Mouse (Mus musculus): ENCODE results near the gene Ei24. TPM values are rescaled to one million over a fixed set of nuclear protein-coding genes. Genes with fewer than 3 reads are reported as not detected.

Gene Ei24
- polyA plus RNA-seq (2012; fragmentation: generic; extraction: Trizol): 57.5 TPM

DNA sequence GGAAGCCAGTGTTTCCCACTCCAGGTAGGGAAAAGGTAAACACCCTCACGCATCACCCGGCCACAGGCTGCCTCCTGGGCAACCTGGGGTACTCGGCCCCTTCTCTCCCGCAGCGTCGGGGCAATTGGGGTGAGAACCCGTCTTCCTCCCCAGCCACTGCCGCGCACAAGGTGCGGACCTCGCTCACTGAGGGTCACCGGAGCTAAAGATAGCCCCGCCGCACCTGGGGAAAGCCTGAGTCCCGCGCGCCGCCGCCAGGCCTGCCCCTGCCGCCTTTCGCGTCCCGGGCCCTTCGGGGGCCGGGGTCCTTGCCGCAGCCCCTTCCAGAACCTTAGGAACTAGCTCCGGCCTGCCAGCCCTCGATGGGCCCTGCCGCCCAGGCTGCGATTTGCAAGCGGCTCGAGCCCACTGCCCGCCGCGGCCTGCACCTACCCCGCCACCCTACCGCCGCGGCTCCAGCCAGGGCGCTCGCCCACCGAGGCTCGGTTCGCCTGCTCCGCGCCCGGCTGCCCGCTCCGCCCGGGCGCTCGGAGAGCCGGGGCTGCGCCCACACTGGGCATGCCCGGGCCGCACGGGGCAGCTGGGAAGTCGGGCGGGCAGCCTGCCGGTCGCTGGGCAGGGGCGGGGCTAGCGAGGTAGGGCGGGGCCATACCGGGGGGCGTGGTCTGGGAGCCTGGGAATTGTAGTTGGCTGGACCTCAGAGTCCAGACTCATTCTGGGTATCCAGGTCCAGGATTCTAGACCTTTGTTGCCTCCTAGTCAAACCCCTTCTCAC is at the start of gene Ei24:
Gene Ei24, minus strand, starts transcription at position 613 of the 775 bp plus-strand sequence.
- H3K4me3 ChIP-seq: peak within 1 kb of the TSS; percentile 58
- TF ChIP-seq REST (IDR thresholded peaks at IDR 0.05; ENCODE audit: insufficient read depth, insufficient read length) (no peak), MYOG (IDR thresholded peaks at IDR 0.05; ENCODE audit: control insufficient read depth in 1 of 3, insufficient read depth in 1 of 3, insufficient read length in 2 of 3, low read depth in 2 of 3) (peak in 1 of 3 experiments; percentile 19), POLR2AphosphoS2 (IDR thresholded peaks at IDR 0.05; ENCODE audit: insufficient read length, low read depth) (peak; percentile 85), E2F4 (IDR thresholded peaks at IDR 0.05; ENCODE audit: insufficient read depth) (no peak), TCF3 (IDR thresholded peaks at IDR 0.05; ENCODE audit: insufficient read length, low read depth) (no peak), MYOD1 (IDR thresholded peaks at IDR 0.05; ENCODE audit: control insufficient read depth in 1 of 3, insufficient read length in 2 of 3, low read depth in 2 of 3) (no peak), POLR2A (IDR thresholded peaks at IDR 0.05; ENCODE audit: insufficient read length, low read depth) (peak; percentile 95), CEBPB (IDR thresholded peaks at IDR 0.05; ENCODE audit: insufficient read depth, poor library complexity, severe bottlenecking) (no peak), TCF12 (IDR thresholded peaks at IDR 0.05; ENCODE audit: insufficient read depth, poor library complexity, severe bottlenecking) (no peak), SRF (IDR thresholded peaks at IDR 0.05; ENCODE audit: control insufficient read depth, insufficient read length, low read depth) (no peak), USF1 (IDR thresholded peaks at IDR 0.05; ENCODE audit: low read depth) (no peak), MAX (IDR thresholded peaks at IDR 0.05; ENCODE audit: low read depth) (no peak)
- peak within 1 kb of the TSS; percentile 85 for H3ac ChIP-seq (ENCODE audit: control insufficient read depth, insufficient read length)
- no peaks in the 10 kb centered on the region for H3K27me3 ChIP-seq (ENCODE audit: control insufficient read depth, insufficient read depth, insufficient read length)
- peak within 1 kb of the TSS; percentile 93 for H3K4me2 ChIP-seq (ENCODE audit: low read depth)
- no peaks in the 10 kb centered on the region for H3K36me3 ChIP-seq (ENCODE audit: control insufficient read depth, insufficient read depth)
- peaks cover 33% of the 10 kb centered on the region for H3K79me2 ChIP-seq (ENCODE audit: control insufficient read depth, insufficient read depth)

DNA sequence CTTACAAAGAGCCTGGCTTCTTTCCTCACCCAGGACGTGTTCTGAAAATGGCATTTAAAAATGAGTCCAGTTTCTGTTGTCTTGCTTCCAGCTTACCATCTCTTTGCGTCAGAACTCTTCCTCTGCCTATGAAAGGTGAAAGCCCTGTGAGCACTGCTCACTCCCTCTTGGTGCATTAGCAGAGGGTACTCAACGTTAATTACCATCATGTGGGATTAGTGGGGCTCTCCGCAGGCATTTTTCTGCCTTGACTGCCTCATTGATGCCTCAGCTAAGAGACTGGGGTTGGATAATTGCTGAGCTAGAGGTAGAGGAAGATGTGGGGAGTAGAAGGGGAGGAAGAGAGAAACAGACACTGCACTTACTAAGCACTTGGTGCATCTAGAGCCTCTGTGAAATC is 49.2 kb upstream of the Ei24 start:
- Histone ChIP-seq H3K27me3 (ENCODE audit: control insufficient read depth, insufficient read depth, insufficient read length) (no peaks in the 10 kb centered on the region), H3ac (ENCODE audit: control insufficient read depth, insufficient read length) (no peak overlapping the region), H3K79me2 (ENCODE audit: control insufficient read depth, insufficient read depth) (no peaks in the 10 kb centered on the region), H3K36me3 (ENCODE audit: control insufficient read depth, insufficient read depth) (no peaks in the 10 kb centered on the region), H3K4me2 (ENCODE audit: low read depth) (no peak overlapping the region), H3K4me3 (no peak overlapping the region)
- TF ChIP-seq REST (IDR thresholded peaks at IDR 0.05; ENCODE audit: insufficient read depth, insufficient read length): no peak
- no peak for TF ChIP-seq POLR2A (IDR thresholded peaks at IDR 0.05; ENCODE audit: insufficient read length, low read depth)
- no peak for TF ChIP-seq TCF3 (IDR thresholded peaks at IDR 0.05; ENCODE audit: insufficient read length, low read depth)
- TF ChIP-seq TCF12 (IDR thresholded peaks at IDR 0.05; ENCODE audit: insufficient read depth, poor library complexity, severe bottlenecking): no peak
- no peak for TF ChIP-seq SRF (IDR thresholded peaks at IDR 0.05; ENCODE audit: control insufficient read depth, insufficient read length, low read depth)
- TF ChIP-seq E2F4 (IDR thresholded peaks at IDR 0.05; ENCODE audit: insufficient read depth): no peak
- no peak for TF ChIP-seq USF1 (IDR thresholded peaks at IDR 0.05; ENCODE audit: low read depth)
- no peak for TF ChIP-seq MYOG (IDR thresholded peaks at IDR 0.05; ENCODE audit: control insufficient read depth in 1 of 3, insufficient read depth in 1 of 3, insufficient read length in 2 of 3, low read depth in 2 of 3)
- TF ChIP-seq CEBPB (IDR thresholded peaks at IDR 0.05; ENCODE audit: insufficient read depth, poor library complexity, severe bottlenecking): no peak
- TF ChIP-seq MAX (IDR thresholded peaks at IDR 0.05; ENCODE audit: low read depth): no peak
- no peak for TF ChIP-seq POLR2AphosphoS2 (IDR thresholded peaks at IDR 0.05; ENCODE audit: insufficient read length, low read depth)
- TF ChIP-seq MYOD1 (IDR thresholded peaks at IDR 0.05; ENCODE audit: control insufficient read depth in 1 of 3, insufficient read length in 2 of 3, low read depth in 2 of 3): no peak

DNA sequence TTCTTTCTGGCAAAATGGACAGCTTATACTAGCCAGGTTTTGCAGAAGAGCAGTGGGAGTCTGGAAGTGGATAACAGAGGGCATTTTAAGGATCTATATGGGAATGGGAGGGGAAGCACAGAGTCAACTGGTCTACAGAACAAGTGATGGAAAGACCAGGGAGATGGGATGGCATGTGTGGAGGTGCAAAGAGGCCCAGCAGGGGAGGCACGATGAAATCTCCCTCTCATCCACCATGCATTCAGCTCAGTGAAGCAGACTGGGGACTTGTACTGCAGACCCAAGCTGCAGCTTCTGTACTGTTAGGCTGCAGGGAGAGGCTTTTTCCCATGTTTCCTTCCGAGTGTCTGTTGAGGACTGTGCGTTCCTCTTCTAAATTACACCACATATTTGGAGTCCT is 36.7 kb upstream of the Ei24 start:
- H3K36me3 ChIP-seq (ENCODE audit: control insufficient read depth, insufficient read depth): no peaks in the 10 kb centered on the region
- peaks cover 29% of the 10 kb centered on the region for H3K27me3 ChIP-seq (ENCODE audit: control insufficient read depth, insufficient read depth, insufficient read length)
- no peak overlapping the region for H3K4me2 ChIP-seq (ENCODE audit: low read depth)
- peak overlapping the region; percentile 6 for H3K4me3 ChIP-seq
- H3ac ChIP-seq (ENCODE audit: control insufficient read depth, insufficient read length): no peak overlapping the region
- TF ChIP-seq REST (IDR thresholded peaks at IDR 0.05; ENCODE audit: insufficient read depth, insufficient read length) (no peak), MYOD1 (IDR thresholded peaks at IDR 0.05; ENCODE audit: control insufficient read depth in 1 of 3, insufficient read length in 2 of 3, low read depth in 2 of 3) (no peak), POLR2AphosphoS2 (IDR thresholded peaks at IDR 0.05; ENCODE audit: insufficient read length, low read depth) (no peak), POLR2A (IDR thresholded peaks at IDR 0.05; ENCODE audit: insufficient read length, low read depth) (no peak), MYOG (IDR thresholded peaks at IDR 0.05; ENCODE audit: control insufficient read depth in 1 of 3, insufficient read depth in 1 of 3, insufficient read length in 2 of 3, low read depth in 2 of 3) (no peak), MAX (IDR thresholded peaks at IDR 0.05; ENCODE audit: low read depth) (no peak), E2F4 (IDR thresholded peaks at IDR 0.05; ENCODE audit: insufficient read depth) (no peak), CEBPB (IDR thresholded peaks at IDR 0.05; ENCODE audit: insufficient read depth, poor library complexity, severe bottlenecking) (no peak), USF1 (IDR thresholded peaks at IDR 0.05; ENCODE audit: low read depth) (no peak), TCF3 (IDR thresholded peaks at IDR 0.05; ENCODE audit: insufficient read length, low read depth) (no peak), SRF (IDR thresholded peaks at IDR 0.05; ENCODE audit: control insufficient read depth, insufficient read length, low read depth) (no peak)
- no peaks in the 10 kb centered on the region for H3K79me2 ChIP-seq (ENCODE audit: control insufficient read depth, insufficient read depth)

DNA sequence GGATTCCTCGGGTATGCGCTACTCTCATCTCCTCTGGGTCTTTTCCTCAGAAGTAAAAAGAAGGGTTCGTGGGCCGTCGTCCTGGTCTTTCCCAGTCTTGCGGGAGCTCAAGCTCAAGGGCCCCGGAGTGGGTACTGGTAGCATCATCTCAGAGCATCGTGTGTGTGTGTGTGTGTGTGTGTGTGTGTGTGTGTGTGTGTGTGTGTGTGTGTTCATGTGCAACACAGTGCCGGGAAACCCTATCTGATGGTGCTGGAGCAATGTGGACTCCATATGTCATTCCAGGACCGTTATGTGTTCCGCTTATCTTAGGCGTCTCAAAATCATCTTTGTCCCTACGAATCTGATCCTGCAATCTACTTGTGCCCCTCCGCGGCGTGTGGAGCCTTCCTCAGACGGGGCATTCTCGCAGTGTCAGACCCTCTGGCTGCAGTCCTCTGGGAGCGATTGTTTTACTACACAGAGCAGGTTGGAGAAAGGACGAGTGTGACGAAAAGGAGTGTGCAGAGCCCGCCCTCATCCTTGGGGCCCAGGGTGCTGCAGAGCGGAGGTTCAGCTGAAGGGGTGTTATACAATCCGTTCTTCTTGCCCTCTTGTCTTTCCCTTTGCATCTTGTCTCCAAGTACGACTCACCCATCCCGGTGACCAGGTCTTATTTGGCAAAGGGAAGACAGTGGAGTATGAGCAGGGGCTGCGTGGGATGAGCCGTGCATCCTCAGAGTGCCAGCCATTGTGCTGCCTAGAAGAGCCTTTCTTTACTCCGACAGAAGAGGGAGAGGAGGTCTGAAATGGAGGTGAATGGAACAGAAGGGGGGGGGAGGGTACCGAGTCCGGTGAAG is 36.1 kb upstream of the Ei24 start:
- Histone ChIP-seq H3K4me3 (peak overlapping the region; percentile 6), H3K4me2 (ENCODE audit: low read depth) (peak overlapping the region; percentile 48), H3ac (ENCODE audit: control insufficient read depth, insufficient read length) (no peak overlapping the region), H3K36me3 (ENCODE audit: control insufficient read depth, insufficient read depth) (no peaks in the 10 kb centered on the region), H3K27me3 (ENCODE audit: control insufficient read depth, insufficient read depth, insufficient read length) (peaks cover 29% of the 10 kb centered on the region), H3K79me2 (ENCODE audit: control insufficient read depth, insufficient read depth) (no peaks in the 10 kb centered on the region)
- TF ChIP-seq USF1 (IDR thresholded peaks at IDR 0.05; ENCODE audit: low read depth) (no peak), CEBPB (IDR thresholded peaks at IDR 0.05; ENCODE audit: insufficient read depth, poor library complexity, severe bottlenecking) (no peak), REST (IDR thresholded peaks at IDR 0.05; ENCODE audit: insufficient read depth, insufficient read length) (no peak), SRF (IDR thresholded peaks at IDR 0.05; ENCODE audit: control insufficient read depth, insufficient read length, low read depth) (no peak), MYOD1 (IDR thresholded peaks at IDR 0.05; ENCODE audit: control insufficient read depth in 1 of 3, insufficient read length in 2 of 3, low read depth in 2 of 3) (no peak), MAX (IDR thresholded peaks at IDR 0.05; ENCODE audit: low read depth) (no peak), TCF3 (IDR thresholded peaks at IDR 0.05; ENCODE audit: insufficient read length, low read depth) (no peak), MYOG (IDR thresholded peaks at IDR 0.05; ENCODE audit: control insufficient read depth in 1 of 3, insufficient read depth in 1 of 3, insufficient read length in 2 of 3, low read depth in 2 of 3) (no peak), TCF12 (IDR thresholded peaks at IDR 0.05; ENCODE audit: insufficient read depth, poor library complexity, severe bottlenecking) (no peak), POLR2A (IDR thresholded peaks at IDR 0.05; ENCODE audit: insufficient read length, low read depth) (no peak), E2F4 (IDR thresholded peaks at IDR 0.05; ENCODE audit: insufficient read depth) (no peak), POLR2AphosphoS2 (IDR thresholded peaks at IDR 0.05; ENCODE audit: insufficient read length, low read depth) (no peak)
